Mouse (Mus musculus) erythroblast, embryonic 14.5 days (primary cell): ENCODE measurements around the gene Esf1. TPM values are rescaled to one million over a fixed set of nuclear protein-coding genes. Genes with fewer than 3 reads are reported as not detected.
"Not testable (repeated sequence)": the region's sequence is repeated elsewhere in the genome, so short reads cannot be mapped to it uniquely, and the experiment has no call there.

Source experiments
- H3K27me3 ChIP-seq: 2 replicates; pipeline ENCODE4 v1.6.1; 2012; ENCODE audit warnings: inconsistent platforms; ENCODE audit not compliant: control insufficient read depth
- H3K36me3 ChIP-seq: 2 replicates; pipeline ENCODE4 v1.6.1; 2012; ENCODE audit warnings: mild to moderate bottlenecking, inconsistent platforms; ENCODE audit not compliant: control insufficient read depth
- H3K4me1 ChIP-seq: 2 replicates; pipeline ENCODE4 v1.6.1; 2012; ENCODE audit warnings: inconsistent platforms; ENCODE audit not compliant: control insufficient read depth
- H3K4me3 ChIP-seq: replicated peaks from 2 replicates; pipeline ENCODE3; 2012; ENCODE audit warnings: moderate library complexity, mild to moderate bottlenecking, inconsistent platforms
- H3K9me3 ChIP-seq: 2 replicates; pipeline ENCODE4 v1.6.1; 2012; ENCODE audit warnings: low read length, inconsistent platforms, mixed read lengths; ENCODE audit not compliant: control insufficient read depth
- GATA1 ChIP-seq: IDR thresholded peaks from 2 replicates; pipeline ENCODE4 v1.6.1; 2012; ENCODE audit warnings: low read length, inconsistent platforms, mixed read lengths
- TAL1 ChIP-seq: IDR thresholded peaks from 3 replicates; pipeline ENCODE4 v1.6.1; 2012; ENCODE audit warnings: low read length, inconsistent platforms, mixed read lengths
- polyA plus RNA-seq: library from polyadenylated mRNA; stranded (reverse); fragments of >175 nt; gene quantifications from 2 replicates; pipeline ENCODE4 v1.2.3, GENCODE M21; 2012

The Esf1 gene
- polyA plus RNA-seq, 1 experiment: 0.25 TPM

DNA sequence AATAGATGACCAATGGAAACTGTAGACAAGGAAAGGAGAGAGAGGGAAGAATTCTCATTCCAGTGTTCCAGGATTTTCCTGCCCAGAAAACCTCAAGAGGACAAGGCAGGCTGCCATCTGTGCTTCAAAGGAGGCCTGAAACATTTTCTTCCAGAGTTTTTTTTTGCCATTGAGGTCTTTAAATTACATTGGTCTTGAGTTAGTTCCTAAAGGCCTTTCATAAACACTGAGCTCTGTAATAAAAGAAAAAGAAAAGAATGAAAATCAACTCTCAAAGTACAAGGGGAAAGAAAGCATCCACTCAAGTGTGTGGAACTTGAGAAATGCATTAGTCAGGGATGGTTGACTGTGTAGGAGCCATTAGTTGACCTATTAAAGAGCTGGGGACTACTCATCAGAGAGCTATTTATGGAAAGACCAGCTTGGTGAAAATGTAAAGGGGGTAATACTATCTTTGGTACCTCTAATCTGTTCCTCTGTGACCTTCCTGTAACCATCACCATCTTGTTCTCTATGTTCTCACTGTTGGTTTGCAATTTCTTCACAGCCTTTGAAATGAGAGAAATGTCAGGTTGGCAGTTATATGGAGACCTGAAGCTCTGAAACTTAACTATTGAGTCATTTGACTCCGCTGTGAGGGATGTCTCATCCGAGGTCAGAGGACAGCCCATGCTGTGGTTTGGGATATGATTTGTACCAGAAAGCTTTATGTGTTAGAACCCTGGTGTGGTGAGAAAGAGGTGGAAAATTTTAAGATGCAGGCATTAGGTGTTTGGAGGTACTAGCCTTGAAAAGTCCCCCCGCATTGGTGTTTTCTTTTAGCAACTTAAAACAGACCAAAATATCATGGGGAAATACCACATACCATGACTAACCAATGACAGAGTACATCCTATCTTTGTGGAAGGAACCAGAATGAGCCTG is 69.6 kb downstream of the Esf1 start:
- Histone ChIP-seq H3K4me1 (peaks cover 36% of the 10 kb centered on the region), H3K36me3 (no peaks in the 10 kb centered on the region), H3K9me3 (no peaks in the 10 kb centered on the region), H3K4me3 (no peak overlapping the region), H3K27me3 (peaks cover 24% of the 10 kb centered on the region)
- TF ChIP-seq TAL1 (no peak), GATA1 (no peak)

DNA sequence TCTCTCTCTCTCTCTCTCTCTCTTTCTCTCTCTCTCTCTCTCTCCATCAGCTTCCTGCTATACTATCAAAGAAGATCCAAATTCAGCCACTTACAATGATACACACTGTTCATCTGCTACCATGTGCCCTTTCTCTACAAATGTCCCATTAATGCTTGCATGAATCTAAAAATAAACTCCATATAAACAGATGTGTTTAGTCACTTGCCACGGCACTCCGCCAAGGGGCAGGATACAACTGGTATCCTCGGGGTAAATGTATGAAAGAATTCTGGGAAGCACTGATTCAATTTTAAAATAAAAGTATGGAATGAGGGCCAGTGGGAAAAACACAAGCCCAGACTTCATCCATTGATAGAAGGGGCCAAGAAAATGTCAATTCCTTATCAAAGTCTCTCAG is 70.4 kb downstream of the Esf1 start:
- no peaks in the 10 kb centered on the region for H3K36me3 ChIP-seq
- H3K9me3 ChIP-seq: no peaks in the 10 kb centered on the region
- TF ChIP-seq TAL1: no peak
- TF ChIP-seq GATA1: no peak
- peaks cover 42% of the 10 kb centered on the region for H3K4me1 ChIP-seq
- peaks cover 19% of the 10 kb centered on the region for H3K27me3 ChIP-seq
- H3K4me3 ChIP-seq: no peak overlapping the region

DNA sequence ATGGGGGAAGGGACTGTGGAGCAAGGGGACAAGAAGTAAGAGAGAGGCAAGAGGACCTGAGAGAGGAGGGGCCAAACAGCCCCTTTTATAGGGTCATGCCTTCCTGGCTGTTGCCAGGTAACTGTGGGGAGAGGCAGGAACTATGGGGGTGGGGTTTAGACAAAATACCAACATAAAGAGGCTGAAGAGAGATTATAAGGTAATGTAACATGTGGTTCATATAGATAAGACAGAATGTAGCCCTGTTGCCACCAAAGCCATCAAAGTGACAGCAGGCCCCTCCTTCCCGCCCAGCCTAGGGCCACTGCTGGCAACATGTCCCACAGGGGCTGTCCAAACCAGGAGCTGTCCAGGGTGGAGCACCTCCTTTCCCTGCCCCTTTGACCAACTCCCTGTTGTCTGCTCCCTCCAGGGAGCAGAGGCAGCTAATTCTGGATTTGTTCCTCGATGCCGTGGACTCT is 73.2 kb downstream of the Esf1 start:
- Histone ChIP-seq H3K4me1 (peaks cover 44% of the 10 kb centered on the region), H3K4me3 (peak overlapping the region; percentile 32), H3K9me3 (no peaks in the 10 kb centered on the region), H3K36me3 (no peaks in the 10 kb centered on the region), H3K27me3 (peaks cover 2% of the 10 kb centered on the region)
- TF ChIP-seq GATA1: peak; percentile 81
- peak; percentile 82 for TF ChIP-seq TAL1

DNA sequence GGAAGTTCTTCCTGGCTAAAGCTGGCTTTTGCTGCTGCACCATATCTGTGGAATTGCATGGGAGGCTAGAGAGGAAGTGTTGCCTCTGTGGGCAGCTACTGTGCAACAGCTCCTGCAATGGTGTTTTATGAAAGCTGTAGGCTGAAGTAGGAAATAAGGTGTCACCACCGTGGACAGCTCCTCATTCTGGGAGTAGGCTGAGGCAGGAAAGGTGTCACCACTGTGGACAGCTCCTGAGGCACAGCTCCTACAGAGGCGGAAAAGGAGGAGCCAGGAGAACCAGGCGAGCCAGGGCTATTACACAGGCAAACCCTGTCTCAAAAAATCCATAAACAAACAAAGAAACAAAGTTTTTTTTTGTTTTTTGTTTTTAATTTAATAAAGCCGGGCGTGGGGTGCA is 74.3 kb downstream of the Esf1 start:
- Histone ChIP-seq H3K9me3 (no peaks in the 10 kb centered on the region), H3K27me3 (no peaks in the 10 kb centered on the region; the same call in 1 of the 2 replicates), H3K4me3 (no peak overlapping the region), H3K4me1 (peaks cover 44% of the 10 kb centered on the region), H3K36me3 (no peaks in the 10 kb centered on the region)
- TF ChIP-seq GATA1 (no peak), TAL1 (no peak)

DNA sequence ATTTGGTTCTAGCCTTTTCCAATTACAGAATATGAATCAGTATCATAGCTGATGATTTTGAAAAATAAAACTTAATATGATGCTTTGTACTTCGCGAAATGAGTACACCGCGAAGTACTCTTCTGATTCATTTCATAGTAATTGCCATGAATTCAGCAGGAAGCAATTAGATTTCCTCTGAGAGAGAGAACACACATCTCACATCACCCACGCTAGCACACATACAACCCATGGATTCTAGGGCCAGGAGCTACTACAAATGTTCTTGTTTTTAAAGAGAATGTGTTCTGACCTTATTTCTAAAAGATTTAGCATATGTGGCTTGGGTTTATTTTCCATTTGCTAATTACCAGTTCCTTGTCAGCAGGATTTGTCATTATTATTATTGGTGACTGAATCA is 76.9 kb downstream of the Esf1 start:
- TF ChIP-seq GATA1 (no peak), TAL1 (no peak)
- H3K4me3 ChIP-seq: no peak overlapping the region
- no peaks in the 10 kb centered on the region for H3K27me3 ChIP-seq
- H3K9me3 ChIP-seq: no peaks in the 10 kb centered on the region
- peaks cover 30% of the 10 kb centered on the region for H3K4me1 ChIP-seq
- no peaks in the 10 kb centered on the region for H3K36me3 ChIP-seq

DNA sequence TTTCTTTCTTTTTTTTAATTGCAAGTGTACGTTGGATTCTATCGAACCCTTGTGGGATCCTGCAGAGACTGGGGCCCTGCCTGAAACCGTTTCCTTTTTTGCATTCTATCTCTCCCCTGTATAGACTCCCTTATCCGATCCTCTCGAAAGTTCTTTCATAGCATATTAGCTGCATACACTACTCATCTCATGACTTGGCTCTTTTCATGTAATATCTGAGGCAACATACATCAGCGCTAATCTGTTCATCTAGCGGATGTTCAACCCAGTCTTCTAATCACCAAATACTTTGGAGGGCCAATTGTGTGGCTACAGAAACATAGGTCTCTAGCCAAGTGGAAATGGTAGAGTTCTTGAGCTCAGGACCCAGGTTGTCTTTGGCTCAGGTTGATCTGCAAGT is 86.1 kb downstream of the Esf1 start:
- H3K4me3 ChIP-seq: no peak overlapping the region
- peaks cover 20% of the 10 kb centered on the region for H3K4me1 ChIP-seq
- H3K9me3 ChIP-seq: no peaks in the 10 kb centered on the region
- no peak for TF ChIP-seq TAL1
- TF ChIP-seq GATA1: no peak
- H3K36me3 ChIP-seq: no peaks in the 10 kb centered on the region
- no peaks in the 10 kb centered on the region for H3K27me3 ChIP-seq

DNA sequence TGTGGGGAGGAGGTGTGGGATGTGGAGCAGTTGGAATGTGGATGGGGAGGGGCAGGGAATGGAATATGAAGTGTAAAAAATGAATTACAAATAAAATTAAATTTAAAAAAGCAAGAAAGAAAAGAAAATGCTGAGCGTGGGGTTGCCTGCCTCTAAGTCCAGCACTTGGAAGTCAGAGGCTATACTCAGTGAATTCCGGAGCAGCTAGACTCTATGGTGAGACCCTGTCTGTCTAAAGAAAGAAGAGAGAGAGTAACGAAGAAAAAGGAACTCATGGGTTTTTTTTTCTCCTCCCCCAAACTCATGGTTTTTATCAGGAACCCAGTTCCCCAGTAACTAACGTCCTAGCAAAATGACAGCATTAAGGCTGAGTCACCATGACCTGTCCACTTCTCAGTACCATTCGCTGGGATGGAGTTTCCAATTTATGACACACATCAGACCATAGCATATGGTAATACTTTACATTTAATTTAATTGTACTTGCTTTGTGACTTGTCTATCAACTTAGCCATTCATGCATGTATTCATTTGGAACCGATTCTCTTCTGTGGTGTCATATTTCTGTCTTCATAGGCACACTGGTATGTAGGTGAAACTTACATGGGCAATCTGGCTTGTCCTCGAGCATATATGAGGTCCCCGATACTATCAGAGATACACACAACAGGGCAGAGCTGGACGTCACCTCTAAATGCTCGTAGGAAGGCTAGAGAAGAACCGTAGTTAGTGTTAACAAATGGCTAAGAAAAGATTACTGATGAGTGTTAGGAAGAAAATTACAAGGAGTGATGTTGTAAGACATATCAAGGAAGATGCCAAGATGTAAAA is 89.4 kb downstream of the Esf1 start:
- TF ChIP-seq GATA1 (no peak), TAL1 (no peak)
- Histone ChIP-seq H3K4me1 (peaks cover 20% of the 10 kb centered on the region), H3K36me3 (no peaks in the 10 kb centered on the region), H3K27me3 (no peaks in the 10 kb centered on the region; the same call in 1 of the 2 replicates), H3K9me3 (no peaks in the 10 kb centered on the region), H3K4me3 (no peak overlapping the region)

DNA sequence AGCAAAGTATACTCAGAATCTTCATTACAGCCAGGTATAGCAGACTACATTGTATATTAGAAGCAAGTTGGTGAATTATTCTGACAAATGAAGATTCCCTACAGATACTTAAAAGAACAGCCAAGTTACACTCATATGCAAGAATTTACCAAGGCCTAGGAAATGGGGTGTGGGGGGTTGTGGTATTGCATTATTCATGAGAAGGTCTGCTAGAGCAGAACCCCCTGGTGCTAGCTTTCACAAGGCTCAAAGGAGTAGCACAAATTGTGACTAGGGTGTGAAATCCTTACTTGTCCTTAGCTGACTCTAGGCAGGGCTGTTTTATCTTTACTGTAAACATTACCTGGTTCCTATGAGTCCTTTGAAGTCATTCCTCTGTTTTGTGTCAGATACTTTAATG is 91.1 kb downstream of the Esf1 start:
- H3K9me3 ChIP-seq, H3K36me3 ChIP-seq, H3K27me3 ChIP-seq, H3K4me3 ChIP-seq: not testable (repeated sequence)
- peaks cover 18% of the 10 kb centered on the region for H3K4me1 ChIP-seq
